Mouse (Mus musculus) embryo, embryonic 10 days (tissue): Measurements from ENCODE around the gene Arhgap10.
A peak's percentile ranks its signal among the peaks of the same experiment; 100 is the strongest.

ENCODE experiments used
- DNase-seq: peaks from one replicate; pipeline ENCODE4 v3.0.0-alpha.2; 2015; ENCODE audit warnings: low spot score

Gene Arhgap10

DNA sequence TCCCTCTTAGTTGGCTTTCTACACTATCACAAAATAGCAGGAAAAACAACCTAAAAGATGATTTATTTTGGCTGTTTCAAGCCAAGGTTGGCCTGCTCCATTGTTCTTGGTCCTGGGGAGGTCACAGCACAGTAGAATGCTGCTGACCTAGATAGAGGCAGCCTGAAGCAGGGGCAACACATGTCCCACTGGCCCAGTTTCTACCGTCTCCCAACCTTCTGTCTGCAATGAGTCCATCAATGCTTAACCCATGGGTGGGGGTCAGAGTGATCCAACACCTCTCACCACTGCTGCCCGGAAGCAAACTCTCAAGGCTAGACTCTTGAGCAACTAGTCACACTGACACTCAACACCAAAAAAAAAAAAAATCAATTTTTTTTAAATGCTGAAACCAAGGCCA is 31.0 kb downstream of the Arhgap10 start:
- DNase-seq = no peak

- no peak for DNase-seq
Observed at GRCm38 (mm10) chr8:77484817-77485216, 32.9 kb downstream of the Arhgap10 start.

DNA sequence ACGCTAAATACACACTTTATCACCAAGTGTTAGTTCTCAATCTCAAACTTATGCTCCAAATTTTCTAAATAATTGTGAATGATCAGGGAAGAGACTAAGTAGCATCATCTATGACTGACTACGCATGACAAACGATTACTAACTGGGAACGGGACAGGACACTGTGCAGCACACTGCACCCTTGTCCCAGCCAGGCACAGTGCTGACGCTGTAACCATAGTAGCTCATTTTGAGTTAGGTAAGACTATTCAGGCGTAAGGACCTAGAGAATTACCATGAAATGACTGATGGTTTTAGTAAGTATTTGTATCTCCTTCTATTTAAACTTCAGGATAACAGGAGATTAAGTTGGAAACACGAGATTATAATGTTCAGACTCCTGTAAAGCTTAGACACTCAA is 33.5 kb downstream of the Arhgap10 start:
- no peak for DNase-seq

DNA sequence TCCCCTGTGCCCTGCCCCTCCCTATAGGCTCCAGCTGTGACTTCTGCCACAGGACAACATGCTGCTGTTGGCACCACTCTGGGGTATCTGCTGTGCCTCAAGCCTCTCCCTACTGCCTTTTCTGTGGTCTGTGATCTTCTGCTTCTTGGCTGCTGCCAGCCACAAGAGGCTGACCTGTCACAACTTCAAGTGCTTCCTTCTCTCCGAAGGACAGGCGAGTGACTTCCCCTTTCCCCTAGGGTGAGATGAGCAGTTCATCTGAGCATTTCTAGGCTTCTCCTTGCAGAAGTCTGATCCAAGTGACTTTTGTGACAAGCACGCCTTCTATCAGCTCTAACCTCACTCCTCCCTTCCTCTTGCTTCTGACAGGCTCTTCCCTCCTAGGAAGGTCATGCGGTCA is 34.1 kb downstream of the Arhgap10 start:
- DNase-seq = no peak

GRCm38 (mm10) chr8:77481791-77482190 is 36.0 kb downstream of the Arhgap10 start:
- peak; percentile 74 for DNase-seq

DNA sequence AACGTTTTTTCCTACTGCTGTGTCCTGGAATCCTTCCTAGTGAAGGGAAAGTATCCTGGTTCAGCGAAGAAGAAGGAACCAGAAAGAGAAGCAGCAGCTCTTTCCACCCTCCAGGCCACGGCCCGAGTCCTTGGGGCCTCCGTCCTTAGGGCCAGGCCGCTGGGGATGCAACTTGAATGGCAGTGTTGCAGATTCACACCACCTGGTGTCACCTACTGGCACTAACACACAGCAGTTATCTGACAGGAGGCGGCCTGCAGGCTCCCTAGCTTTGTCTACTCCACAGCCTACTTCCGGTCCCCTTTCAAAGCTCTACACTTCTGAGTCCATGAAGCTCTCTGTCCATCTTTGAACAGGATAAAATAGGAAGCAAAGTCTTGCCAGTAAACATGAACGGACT is 37.8 kb downstream of the Arhgap10 start:
- DNase-seq = no peak

DNA sequence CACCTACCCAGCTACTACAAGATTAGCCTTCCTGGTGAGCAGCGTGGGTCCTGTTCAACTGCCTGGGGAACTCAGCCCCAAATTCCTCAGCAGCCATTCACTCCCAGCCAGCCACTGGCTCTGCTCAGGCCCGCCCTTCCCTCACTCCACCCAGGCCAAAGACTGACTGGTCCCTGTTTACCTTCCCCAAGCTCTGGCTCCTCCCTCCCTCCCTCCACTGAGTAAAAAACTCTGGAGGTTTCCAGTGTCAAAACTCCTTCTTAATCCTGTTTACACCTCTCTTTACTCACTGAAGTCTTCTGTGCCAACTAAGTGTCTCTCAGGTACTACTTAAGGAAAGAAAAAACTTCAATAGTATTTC is 38.9 kb downstream of the Arhgap10 start:
- peak; percentile 36 for DNase-seq

- no peak for DNase-seq
Observed at GRCm38 (mm10) chr8:77478155-77478912, 39.4 kb downstream of the Arhgap10 start.

DNA sequence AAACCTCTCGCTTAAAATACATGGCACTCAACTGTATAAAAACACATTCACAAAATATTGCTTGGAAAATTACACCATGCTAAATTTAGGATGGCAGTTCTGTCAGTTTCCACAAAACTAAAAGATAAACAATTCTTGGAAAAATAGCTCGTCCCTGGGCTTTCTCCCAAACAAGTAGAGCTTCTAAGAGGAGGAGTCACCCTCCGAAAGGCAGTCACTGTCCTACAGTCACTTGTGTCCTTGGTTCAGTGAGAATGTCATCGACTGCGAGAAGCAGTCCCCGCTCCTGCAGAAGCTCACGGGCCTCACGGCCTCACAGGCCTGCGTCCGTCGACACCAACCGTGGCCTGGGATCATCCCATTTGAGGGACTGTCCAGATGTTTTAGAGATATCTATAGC is 40.1 kb downstream of the Arhgap10 start:
- no peak for DNase-seq

DNA sequence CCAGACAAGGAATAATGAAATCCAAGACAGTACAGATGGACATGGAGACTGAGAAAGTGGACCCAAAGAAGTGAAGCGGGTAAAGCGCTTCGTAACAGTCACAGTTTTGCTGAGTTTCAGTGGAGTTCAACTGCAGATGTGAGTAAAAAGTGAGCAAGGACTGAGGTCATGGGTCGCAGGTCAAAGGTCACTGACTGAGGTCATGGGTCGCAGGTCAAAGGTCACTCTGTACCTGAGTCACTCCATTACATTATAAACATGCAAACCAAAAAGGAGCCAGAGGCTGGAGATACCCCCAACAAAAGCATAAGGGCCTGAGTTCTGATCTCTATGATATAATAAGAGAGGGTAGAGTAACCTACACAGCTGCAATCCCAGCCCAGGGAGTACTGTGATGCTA is 43.1 kb downstream of the Arhgap10 start:
- DNase-seq = peak; percentile 33

DNA sequence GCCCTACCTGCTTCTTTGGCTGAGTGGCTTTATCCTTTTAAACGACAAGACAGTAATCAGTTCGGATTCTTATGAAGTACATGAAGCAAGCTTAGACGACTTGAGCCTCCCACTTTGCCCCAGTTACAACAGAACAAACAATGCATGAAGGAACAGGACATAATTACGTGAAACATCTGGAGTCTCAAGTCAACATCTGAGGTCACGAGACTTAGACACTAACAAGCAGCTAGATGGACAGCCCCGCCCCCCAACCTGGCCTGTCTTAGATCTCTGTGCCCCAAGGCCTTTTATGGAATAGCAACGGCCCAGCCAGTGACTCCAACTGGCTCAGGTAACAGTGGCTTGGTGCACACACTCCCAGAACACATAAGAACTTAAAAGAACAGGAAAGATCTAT is 44.0 kb downstream of the Arhgap10 start:
- DNase-seq = peak; percentile 34

- DNase-seq = peak; percentile 39
Observed at GRCm38 (mm10) chr8:77473373-77473772, 44.4 kb downstream of the Arhgap10 start.

DNA sequence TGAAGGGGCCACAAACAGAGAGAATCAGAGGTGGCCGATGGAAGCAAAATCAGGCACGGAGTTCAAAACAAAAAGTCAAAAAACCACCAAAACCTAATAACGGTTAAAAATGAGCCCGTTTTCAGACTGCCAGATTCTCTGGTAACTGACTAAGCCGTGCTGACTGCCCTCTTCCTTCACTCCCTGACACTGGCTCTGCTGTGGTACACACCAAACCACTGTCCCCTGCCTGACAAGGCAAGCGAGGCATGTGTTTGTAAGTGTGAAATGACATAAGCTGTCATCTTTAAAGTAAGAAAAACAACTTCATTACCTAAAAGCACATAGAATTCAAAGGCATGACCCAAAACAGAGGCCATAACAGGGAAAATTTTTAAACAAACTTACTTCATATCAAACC is 56.4 kb downstream of the Arhgap10 start:
- no peak for DNase-seq

DNA sequence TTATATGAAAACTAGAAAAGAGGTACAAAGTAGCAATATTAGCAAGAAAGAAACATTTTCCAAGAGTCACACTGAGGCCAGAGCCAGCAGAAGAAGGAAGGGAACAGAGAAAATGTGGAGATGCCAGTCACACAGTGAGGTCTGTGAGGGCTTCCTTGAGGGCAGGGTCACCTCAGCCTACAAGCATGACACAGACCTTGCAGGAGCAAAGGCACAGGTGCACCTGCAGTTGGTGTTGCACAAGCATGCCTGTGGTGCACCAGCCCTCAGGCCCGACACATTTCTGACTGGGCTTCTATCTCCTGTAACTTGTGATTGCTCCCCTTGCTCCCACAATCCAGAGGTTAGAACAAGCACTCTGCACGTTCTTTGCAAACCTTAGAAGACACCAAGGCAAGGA is 57.4 kb downstream of the Arhgap10 start:
- no peak for DNase-seq

- no peak for DNase-seq
Observed at GRCm38 (mm10) chr8:77459696-77460095, 58.1 kb downstream of the Arhgap10 start.

DNA sequence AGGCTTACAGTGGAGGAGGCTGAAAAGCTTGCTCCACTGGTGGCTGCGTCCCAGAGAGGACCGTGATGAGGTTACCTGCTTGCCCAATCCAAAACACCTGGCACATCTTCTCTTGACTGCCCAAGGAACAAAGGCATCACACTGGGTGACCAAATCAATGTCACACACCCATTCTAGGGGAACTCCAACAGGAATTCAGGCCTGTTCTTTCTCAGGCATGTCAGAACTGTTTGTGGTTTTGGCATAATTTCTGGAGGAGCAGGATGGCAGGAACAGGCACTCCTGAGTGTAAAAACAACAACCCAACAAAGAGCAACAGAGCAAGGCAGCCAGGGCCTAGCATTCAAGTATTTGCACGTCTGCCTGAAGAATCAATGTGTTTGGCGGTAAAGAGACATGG is 59.2 kb downstream of the Arhgap10 start:
- DNase-seq = no peak

DNA sequence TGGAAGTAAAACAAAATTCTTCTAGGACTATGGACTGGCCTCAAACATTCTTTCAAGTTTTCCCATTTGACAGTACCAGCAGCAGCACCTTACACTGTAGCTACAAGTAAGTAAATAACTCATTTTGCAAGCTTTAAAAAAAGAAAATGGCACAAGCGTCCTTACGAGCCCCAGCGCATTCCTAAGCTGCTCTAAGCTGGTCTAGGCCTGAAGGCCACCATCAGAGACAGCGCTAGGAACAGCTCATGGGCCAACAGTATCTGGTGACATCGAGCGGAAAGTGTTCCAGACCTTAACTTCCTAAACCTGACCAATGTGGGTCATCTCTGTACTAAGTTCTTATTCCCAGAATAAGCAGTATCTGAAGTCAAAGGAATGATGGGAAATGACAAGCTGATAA is 61.5 kb downstream of the Arhgap10 start:
- no peak for DNase-seq

DNA sequence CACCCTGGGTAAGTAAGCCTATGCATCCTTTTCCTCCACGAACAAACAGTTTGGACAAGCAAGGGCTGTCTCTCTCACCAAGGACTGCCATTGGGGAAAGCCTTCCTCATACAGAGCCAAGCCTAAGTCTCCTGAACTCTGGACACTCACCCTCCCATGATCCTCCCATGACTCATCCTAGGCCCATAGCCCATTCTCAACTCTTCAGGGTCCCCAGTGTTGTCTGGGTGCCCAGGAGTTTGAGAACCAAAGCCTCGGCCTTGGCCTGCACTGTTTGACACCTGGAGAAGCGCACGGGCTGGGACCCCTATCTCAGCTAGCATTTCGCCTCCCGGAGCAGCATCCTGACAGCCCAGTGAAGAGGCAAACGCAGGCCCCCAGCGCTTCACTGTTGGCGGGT is 63.9 kb downstream of the Arhgap10 start:
- no peak for DNase-seq

DNA sequence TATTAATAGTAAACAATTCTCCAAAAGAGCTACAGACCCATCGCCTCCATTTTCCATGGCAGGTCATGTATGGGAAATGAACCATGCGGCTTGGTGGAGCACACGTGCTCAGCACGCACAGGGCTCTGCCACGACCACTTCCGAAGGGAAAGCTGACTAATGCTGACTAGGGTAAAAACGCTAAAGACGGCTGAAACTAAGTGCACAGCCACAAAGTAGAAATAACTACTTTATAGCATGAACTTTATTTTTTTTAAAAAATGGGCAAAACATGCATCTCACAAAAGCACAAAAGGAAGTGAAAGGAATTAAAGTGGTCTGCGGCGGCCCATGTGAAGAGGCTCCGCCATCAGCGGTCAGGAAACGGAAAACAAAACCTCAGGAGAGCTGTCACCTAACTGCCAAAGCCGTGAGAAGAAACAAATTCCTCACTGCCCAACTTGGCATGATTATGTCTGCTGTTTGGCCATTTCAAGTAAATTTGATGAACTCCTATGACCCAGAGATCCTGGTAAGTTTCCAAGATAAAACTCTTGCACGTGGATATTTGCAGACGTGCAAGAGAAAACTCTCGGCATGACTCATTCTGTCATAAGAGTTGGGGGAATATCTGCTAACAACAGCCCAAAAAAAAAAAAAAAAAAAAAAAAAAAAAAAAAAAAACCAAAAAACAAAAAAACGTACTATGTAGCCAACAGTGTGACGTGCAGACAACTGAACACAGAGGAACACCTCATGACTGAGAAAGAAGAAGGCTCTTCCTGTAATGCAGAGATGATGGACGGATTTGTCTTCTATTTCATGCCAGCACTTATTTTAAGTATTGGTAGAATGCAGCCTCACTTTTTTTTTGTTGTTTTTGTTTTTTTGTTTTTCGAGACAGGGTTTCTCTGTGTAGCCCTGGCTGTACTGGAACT is 66.0 kb downstream of the Arhgap10 start:
- no peak for DNase-seq

- DNase-seq = no peak
Observed at GRCm38 (mm10) chr8:77451052-77451451, 66.7 kb downstream of the Arhgap10 start.

DNA sequence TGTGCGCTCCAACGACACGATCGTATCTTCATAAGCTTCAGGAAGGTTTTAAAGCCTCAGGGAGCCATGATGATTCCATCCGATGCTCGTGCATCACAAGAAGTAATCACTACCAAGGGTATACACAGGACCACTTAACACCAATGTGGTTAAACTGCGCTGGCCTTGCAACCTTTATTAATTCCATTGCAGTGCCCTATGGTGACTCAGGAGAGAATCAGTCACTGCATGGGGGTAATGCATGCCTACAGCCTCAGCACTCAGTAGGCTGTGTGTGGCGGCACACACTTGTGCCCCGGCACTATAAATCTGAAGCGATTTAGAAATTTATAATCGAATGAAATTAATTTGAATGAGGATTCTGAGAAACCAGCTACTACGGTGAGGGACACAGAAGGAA is 71.5 kb downstream of the Arhgap10 start:
- DNase-seq = no peak

DNA sequence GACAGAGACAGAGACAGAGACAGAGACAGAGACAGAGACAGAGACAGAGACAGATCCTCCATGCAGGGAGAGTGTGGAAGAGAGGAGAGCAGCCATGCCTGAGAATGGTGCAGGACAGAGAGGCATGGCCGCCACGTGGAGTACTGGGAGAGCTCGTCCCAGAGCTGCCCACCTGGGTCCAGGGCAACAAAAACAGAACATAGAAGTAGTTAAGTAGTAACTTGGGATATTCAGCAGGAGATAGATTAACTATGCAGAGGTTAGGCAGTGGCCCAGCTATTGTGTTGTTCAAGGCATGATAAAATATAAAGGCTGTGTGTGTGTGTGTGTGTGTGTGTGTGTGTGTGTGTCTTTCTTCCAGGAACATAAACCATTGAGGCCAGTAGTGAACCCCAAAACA is 72.1 kb downstream of the Arhgap10 start:
- DNase-seq = no peak

- DNase-seq = no peak
Observed at GRCm38 (mm10) chr8:77444166-77444870, 73.4 kb downstream of the Arhgap10 start.
